Mouse (Mus musculus): ENCODE measurements around the gene Phactr1.

Gene Phactr1

GRCm38 (mm10) chr13:42757654-42758400 is 77.4 kb downstream of the Phactr1 start:
- DNase-seq (ENCODE audit: low spot score in 2 of 2) = peak; percentile 44 to 56

GRCm38 (mm10) chr13:42759170-42759569 is 78.7 kb downstream of the Phactr1 start:
- DNase-seq (ENCODE audit: low spot score in 2 of 2) = peak in 1 of 2 experiments; percentile 46

- peak; percentile 41 to 63 for DNase-seq (ENCODE audit: low spot score in 2 of 2)
Measured at GRCm38 (mm10) chr13:42760907-42761544, 80.6 kb downstream of the Phactr1 start.

DNA sequence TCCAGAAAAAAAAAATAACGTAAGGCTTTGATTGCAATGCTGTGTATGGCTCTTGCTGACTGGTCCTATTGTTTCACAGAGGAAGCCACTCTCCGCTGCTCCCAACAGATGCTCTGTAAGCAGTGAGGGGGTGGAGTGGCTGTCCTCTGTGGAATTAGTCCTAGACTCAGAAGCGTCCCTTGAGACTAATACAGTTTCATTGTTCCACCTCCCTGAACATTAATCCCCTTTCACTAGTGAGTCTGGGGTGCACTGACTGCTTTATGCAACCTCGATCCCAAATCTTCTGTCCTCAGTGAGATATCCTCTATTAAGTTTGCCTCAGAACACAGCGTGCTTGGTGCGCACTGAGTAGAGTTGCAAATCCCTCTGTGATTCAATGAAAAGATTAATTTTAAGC is 91.9 kb downstream of the Phactr1 start:
- DNase-seq (ENCODE audit: low spot score in 2 of 2) = no peak

- no peak for DNase-seq (ENCODE audit: low spot score in 2 of 2)
Measured at GRCm38 (mm10) chr13:42774040-42774439, 93.6 kb downstream of the Phactr1 start.

DNA sequence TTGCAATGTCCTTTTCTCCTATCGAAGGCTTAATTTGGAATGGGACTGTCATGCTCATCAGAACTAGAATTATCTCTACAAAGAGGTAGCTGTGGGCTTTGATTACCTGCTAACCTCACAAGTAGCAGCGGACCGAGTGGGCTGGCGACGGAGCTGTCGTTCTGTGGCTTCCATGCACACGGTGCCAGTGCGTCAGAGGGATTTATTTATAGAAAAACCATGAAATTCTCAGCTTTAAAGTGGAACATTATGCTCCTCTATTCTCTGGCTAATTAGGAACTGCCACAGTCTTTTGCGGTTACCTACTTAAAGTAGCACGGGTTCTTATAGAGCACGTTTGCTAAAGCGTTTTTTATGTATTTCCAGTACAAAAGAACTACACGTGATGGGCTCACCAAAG is 101.7 kb downstream of the Phactr1 start:
- peak; percentile 66 to 70 for DNase-seq (ENCODE audit: low spot score in 2 of 2)

- no peak for DNase-seq (ENCODE audit: low spot score in 2 of 2)
Measured at GRCm38 (mm10) chr13:42789221-42789620, 108.8 kb downstream of the Phactr1 start.

DNA sequence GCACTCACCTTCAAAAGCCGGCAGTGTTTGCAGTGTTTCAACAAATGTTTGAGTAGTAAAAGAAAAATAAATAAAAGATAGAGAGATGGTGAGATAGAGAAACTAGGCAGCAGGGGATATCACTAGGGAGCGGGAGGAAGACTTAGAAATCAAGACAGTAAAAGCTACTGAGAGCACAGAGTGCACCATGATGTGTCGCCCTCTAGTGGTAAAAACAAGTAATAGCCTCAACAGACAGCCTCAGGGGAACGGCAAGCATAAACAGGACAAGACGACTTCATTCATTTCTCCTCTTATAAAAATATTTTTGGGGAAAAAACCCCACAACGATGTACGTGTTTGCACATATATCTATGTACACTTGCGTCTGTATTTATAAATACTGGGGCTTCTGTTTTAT is 111.9 kb downstream of the Phactr1 start:
- DNase-seq (ENCODE audit: low spot score in 2 of 2) = no peak

DNA sequence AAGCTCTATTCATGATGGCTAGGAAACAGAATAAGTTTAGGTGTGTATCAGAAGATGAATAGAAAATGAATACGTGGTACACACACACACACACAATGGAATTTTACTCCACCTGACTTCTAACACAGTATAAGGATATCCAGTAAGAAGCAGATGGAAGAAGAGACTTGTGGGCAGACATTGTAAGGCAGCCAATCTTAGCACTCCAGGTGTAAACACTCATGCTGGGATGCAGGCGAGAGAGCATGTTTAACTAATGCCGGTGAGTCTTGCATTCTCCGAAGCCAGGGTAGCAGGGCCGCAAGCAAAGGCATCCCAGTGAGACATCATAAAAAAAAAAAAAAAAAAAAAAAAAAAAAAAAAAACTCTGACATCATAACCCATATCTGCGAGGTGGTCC is 120.1 kb downstream of the Phactr1 start:
- no peak for DNase-seq (ENCODE audit: low spot score in 2 of 2)

DNA sequence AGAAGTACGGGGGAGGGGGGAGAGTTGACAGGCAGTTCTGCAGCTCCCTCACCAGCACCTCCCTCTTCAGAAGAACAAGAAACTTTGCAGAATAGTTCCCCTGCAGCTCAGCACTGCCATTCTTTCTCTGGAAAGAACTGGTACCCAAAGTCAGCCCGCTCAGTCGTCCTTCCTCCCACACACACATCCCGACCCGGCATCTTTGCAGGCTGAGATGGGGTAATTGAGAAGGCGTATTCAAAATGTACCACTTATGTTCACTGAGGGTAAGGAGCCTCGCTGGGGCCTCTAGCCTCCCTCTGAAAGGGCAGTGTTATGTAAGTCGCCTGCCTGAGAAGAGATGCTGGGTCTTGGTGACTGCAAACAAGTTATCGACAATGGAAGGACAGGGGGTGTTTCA is 123.9 kb downstream of the Phactr1 start:
- DNase-seq (ENCODE audit: low spot score in 2 of 2) = peak in 1 of 2 experiments; percentile 54

DNA sequence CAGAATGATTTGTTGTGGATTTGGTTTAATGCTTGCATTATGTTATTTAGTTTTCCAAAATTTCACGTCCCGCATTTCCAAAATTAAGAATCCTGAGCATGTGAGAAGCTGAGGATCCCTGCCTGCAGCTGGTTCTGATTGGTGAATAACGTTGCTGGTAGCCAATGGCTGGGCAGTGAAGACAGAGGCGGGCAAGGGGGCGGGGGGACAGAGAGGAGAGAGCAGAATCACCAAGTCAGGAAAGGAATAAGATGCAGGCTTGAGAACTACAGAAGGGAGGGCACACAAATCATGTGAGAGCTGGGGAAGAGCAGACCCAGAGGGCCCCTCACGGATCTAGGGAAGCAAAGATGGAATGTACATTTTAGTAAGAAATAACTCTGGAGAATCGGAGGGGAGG is 132.3 kb downstream of the Phactr1 start:
- no peak for DNase-seq (ENCODE audit: low spot score in 2 of 2)

DNA sequence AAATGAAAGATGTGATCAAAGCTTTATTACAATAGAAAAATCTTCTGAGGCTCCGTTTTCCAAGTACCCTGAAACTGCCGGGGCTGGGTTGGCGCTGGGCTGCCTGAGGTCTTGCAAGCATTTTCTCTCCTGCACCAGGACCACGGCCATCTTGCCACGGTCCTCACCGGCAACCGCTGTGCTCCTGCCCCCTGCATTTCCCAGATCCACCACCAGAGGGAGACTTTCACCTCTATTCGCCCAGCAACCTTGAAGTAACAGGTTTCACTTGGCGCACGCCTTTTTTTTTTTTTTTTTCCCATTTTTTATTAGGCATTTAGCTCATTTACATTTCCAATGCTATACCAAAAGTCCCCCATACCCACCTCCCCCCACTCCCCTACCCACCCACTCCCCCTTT is 138.0 kb downstream of the Phactr1 start:
- DNase-seq (ENCODE audit: low spot score in 2 of 2) = peak in 1 of 2 experiments; percentile 72

DNA sequence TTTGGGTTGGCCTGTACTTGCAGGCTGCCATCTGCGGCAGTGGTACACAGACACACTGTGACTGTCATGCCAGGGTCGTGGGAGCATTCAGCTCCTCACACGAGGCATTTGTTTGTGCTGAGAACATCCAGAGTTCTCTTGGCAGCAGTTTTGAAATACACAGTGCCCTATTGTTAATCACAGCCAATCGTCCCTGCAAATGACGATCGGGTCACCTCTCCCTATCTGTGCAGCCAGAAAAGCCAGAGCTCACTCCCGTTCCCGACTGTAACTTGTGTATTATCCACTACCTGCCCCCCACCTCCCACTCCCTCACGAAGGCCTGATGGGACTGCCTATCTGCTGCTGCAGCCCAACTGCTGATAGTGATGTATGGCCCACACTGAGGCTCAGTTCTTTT is 140.1 kb downstream of the Phactr1 start:
- no peak for DNase-seq (ENCODE audit: low spot score in 2 of 2)

- peak in 1 of 2 experiments; percentile 64 for DNase-seq (ENCODE audit: low spot score in 2 of 2)
Measured at GRCm38 (mm10) chr13:42821426-42822106, 141.1 kb downstream of the Phactr1 start.

- peak; percentile 87 to 96 for DNase-seq (ENCODE audit: low spot score in 2 of 2)
Measured at GRCm38 (mm10) chr13:42822545-42822944, 142.1 kb downstream of the Phactr1 start.

GRCm38 (mm10) chr13:42823875-42824274 is 143.5 kb downstream of the Phactr1 start:
- DNase-seq (ENCODE audit: low spot score in 2 of 2) = no peak

DNA sequence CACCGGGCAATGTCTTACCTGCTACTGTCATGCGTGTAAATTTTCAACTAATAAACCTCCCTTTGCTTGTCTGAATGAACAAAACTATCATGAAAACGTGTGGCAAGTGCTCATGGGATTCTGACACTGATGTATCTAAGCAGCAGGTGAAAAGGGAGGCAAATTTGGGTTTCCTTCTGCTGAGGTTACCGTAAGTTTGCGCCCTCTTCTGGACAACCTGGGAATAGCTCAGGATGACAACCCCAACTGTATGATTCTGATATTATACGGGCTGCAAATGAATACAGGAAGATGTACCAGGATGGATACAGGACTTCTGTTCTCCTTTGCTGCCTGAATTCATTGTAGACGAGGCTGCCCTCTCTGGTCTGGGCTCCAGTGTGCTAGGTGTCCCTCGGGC is 146.2 kb downstream of the Phactr1 start:
- peak; percentile 62 to 70 for DNase-seq (ENCODE audit: low spot score in 2 of 2)

DNA sequence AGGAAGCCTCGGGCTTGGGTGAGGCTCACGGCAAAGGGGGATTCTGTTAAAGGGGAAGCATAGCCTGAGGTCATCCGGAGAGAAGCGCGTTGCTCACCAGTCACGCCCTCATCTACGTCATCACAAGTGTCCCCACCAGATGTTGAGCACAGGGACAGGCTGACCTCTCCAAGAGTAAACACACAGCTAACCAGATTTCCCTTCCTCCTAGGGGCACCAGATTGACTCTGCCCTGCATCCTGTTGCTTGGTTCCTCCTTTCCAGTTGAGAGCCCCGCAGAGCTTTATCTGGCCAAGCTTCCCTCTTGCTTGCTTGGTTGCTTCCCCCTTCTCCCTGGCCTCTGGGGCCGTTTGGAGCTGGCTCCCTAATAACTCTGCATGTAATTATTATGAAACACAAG is 148.6 kb downstream of the Phactr1 start:
- DNase-seq (ENCODE audit: low spot score in 2 of 2) = no peak

- DNase-seq (ENCODE audit: low spot score in 2 of 2) = no peak
Measured at GRCm38 (mm10) chr13:42835441-42835840, 155.0 kb downstream of the Phactr1 start.

- no peak for DNase-seq (ENCODE audit: low spot score in 2 of 2)
Measured at GRCm38 (mm10) chr13:42839358-42839757, 158.9 kb downstream of the Phactr1 start.

DNA sequence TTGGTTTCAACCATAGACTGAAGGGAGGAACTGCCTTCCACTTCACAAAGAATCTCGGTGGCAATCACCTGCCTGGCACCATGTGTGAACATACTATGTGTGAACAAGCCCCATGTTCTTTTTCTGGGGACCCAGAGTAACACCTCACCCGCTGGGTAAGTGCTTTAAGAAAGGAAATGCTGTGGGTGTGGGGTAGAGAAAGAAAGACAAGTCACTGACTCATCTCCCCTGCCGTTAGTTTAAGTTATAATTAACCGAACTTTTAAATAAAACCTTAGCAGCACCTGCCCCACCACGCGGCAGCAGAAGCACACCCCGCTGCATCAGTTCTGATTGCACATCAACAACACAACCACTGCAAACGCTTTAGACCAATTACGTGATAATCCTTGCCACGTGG is 171.7 kb downstream of the Phactr1 start:
- DNase-seq (ENCODE audit: low spot score in 2 of 2) = no peak

DNA sequence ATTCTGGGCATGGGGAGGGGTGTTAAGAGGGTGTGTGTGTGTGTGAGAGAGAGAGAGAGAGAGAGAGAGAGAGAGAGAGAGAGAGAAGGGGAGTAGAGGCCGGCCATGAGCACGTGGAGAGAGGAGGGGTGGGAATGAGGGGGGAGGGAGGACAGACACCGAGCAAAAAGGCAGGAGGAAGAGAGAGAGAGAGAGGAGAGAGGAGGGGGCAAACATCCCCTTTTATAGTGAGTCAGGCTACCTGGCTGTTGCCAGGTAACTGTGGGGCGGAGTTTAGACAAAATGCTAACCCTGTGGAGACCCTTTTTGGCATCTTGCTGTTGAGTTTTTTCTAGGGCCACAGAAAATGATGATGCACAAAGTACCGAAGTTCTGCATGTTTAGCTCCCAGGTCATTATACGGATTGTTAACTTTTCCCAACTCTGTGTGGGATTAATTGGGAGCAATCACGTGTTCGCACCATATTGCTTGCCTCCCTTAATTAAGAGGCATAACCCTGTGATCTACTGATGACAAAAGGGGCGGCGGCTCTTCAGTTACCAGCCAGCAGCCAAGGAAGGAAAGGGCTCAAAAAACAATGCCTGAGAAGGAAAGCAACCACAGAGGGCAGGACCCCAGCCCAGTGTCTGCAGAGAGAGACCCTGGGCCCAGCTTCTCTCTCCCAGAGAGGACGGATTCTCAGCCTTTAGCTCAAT is 173.6 kb downstream of the Phactr1 start:
- no peak for DNase-seq (ENCODE audit: low spot score in 2 of 2)
